Mouse (Mus musculus) granulocyte monocyte progenitor cell, adult 5-6 weeks (primary cell): ENCODE results near the gene Sppl2c. TPM values are rescaled to one million over a fixed set of nuclear protein-coding genes. Genes with fewer than 3 reads are reported as not detected.

Experiments
- ATAC-seq: replicated peaks from 2 replicates; pipeline ENCODE4 v1.8.0; 2016; ENCODE audit warnings: mild to moderate bottlenecking, moderate TSS enrichment, inconsistent platforms; ENCODE audit not compliant: poor library complexity, severe bottlenecking
- total RNA-seq, 2 experiments: library from RNA; stranded (forward) in 1 of 2; stranded (reverse) in 1 of 2; fragments of 200-712, 200-1000 nt in 1 of 2; fragments of >200 nt in 1 of 2; fragmentation: Nextera tagmentation in 1 of 2; gene quantifications; 2 replicates each; pipeline ENCODE4 v1.2.3; 2014 to 2017

The Sppl2c gene
- total RNA-seq, 2 experiments from 2014 or later: not detected

GRCm38 (mm10) chr11:104235881-104236280, 49.8 kb downstream of the Sppl2c start:
- no peak for ATAC-seq

GRCm38 (mm10) chr11:104237226-104237625, 51.1 kb downstream of the Sppl2c start:
- ATAC-seq: no peak

GRCm38 (mm10) chr11:104237958-104238747, 52.0 kb downstream of the Sppl2c start:
- ATAC-seq: no peak

Other genes starting within 250 kb of the Sppl2c start
- gene Nsf, start 232.3 kb upstream of the Sppl2c start, total RNA-seq (2014; fragmentation: Nextera tagmentation): 27.6 and 54.7 TPM in 2 replicates
- gene Nsf, start 232.3 kb upstream of the Sppl2c start, total RNA-seq (2017): 26.6 and 32.9 TPM in 2 replicates
- 17.3 and 20.9 TPM in 2 replicates for gene Arf2, start 219.6 kb upstream of the Sppl2c start, total RNA-seq (2014; fragmentation: Nextera tagmentation)
- 30.2 and 38.9 TPM in 2 replicates for gene Arf2, start 219.6 kb upstream of the Sppl2c start, total RNA-seq (2017)
- not detected in 2 replicates for gene Crhr1, start 53.5 kb upstream of the Sppl2c start, total RNA-seq (2014; fragmentation: Nextera tagmentation)
- gene Crhr1, start 53.5 kb upstream of the Sppl2c start, total RNA-seq (2017): not detected in 2 replicates
- gene Mapt, start 45.1 kb downstream of the Sppl2c start, total RNA-seq (2014; fragmentation: Nextera tagmentation): not detected in 2 replicates
- not detected in 2 replicates for gene Mapt, start 45.1 kb downstream of the Sppl2c start, total RNA-seq (2017)